Mouse (Mus musculus) adrenal gland, postnatal 14 days (tissue): ENCODE data around the gene Pik3c2a. TPM values are rescaled to one million over a fixed set of nuclear protein-coding genes. Genes with fewer than 3 reads are reported as not detected.
"Not testable (repeated sequence)": the region's sequence is repeated elsewhere in the genome, so short reads cannot be mapped to it uniquely, and the experiment has no call there.

ENCODE experiments used
- DNase-seq: peaks from one replicate; pipeline ENCODE4 v3.0.0; 2021; ENCODE audit warnings: mixed read lengths
- total RNA-seq: library from RNA; stranded (reverse); gene quantifications from 2 replicates; pipeline ENCODE4 v1.2.3, GENCODE M21; 2021

The Pik3c2a gene
- total RNA-seq, 1 experiment from 2014 or later = 37.2 TPM

GRCm38 (mm10) chr7:116392329-116392728 is 50.9 kb downstream of the Pik3c2a start:
- no peak for DNase-seq

- not testable (repeated sequence) for DNase-seq
These were observed 55.9 kb downstream of the Pik3c2a start for GRCm38 (mm10) chr7:116387389-116387788.

GRCm38 (mm10) chr7:116379181-116379580 is 64.1 kb downstream of the Pik3c2a start:
- not testable (repeated sequence) for DNase-seq

- DNase-seq = no peak
These were observed 69.0 kb downstream of the Pik3c2a start for GRCm38 (mm10) chr7:116374284-116374683.

- DNase-seq = peak; percentile 82
These were observed 107.0 kb downstream of the Pik3c2a start for GRCm38 (mm10) chr7:116336226-116336625.

- DNase-seq = no peak
These were observed 108.1 kb downstream of the Pik3c2a start for GRCm38 (mm10) chr7:116335133-116335532.

- DNase-seq = no peak
These were observed 108.6 kb downstream of the Pik3c2a start for GRCm38 (mm10) chr7:116334669-116335038.

GRCm38 (mm10) chr7:116333713-116334668 is 109.3 kb downstream of the Pik3c2a start, which contains the start of gene Rps13:
Gene Rps13, minus strand, starts transcription at chr7:116334195.
- DNase-seq = peak; percentile 99

GRCm38 (mm10) chr7:116331246-116331645 is 112.0 kb downstream of the Pik3c2a start:
- DNase-seq = no peak

- no peak for DNase-seq
These were observed 113.4 kb downstream of the Pik3c2a start for GRCm38 (mm10) chr7:116329858-116330257.

- no peak for DNase-seq
These were observed 114.5 kb downstream of the Pik3c2a start for GRCm38 (mm10) chr7:116328777-116329176.

GRCm38 (mm10) chr7:116327901-116328300 is 115.3 kb downstream of the Pik3c2a start:
- no peak for DNase-seq

GRCm38 (mm10) chr7:116323331-116323964 is 119.8 kb downstream of the Pik3c2a start:
- DNase-seq = peak; percentile 84

- DNase-seq = peak; percentile 50
These were observed 133.8 kb downstream of the Pik3c2a start for GRCm38 (mm10) chr7:116309456-116309855.

- DNase-seq = peak; percentile 60
These were observed 134.6 kb downstream of the Pik3c2a start for GRCm38 (mm10) chr7:116308632-116308991.

- peak; percentile 77 for DNase-seq
These were observed 135.2 kb downstream of the Pik3c2a start, which contains the start of gene Plekha7 for GRCm38 (mm10) chr7:116307871-116308631. Gene Plekha7, minus strand, starts transcription at chr7:116308376.

GRCm38 (mm10) chr7:116307099-116307870 is 136.0 kb downstream of the Pik3c2a start:
- DNase-seq = peak; percentile 88

GRCm38 (mm10) chr7:116306601-116307000 is 136.6 kb downstream of the Pik3c2a start:
- DNase-seq = no peak

- DNase-seq = no peak
These were observed 141.5 kb downstream of the Pik3c2a start for GRCm38 (mm10) chr7:116301661-116302311.

- DNase-seq = no peak
These were observed 142.1 kb downstream of the Pik3c2a start for GRCm38 (mm10) chr7:116301144-116301543.

GRCm38 (mm10) chr7:116298851-116299250 is 144.4 kb downstream of the Pik3c2a start:
- DNase-seq = no peak
